Mouse (Mus musculus): ENCODE data around the gene Dapk2.
"Not testable (repeated sequence)": the region's sequence is repeated elsewhere in the genome, so short reads cannot be mapped to it uniquely, and the experiment has no call there.

Dapk2 gene

GRCm38 (mm10) chr9:66274657-66275056 lies 116.6 kb downstream of the Dapk2 start:
- DNase-seq (ENCODE audit: low spot score in 2 of 2) = no peak

GRCm38 (mm10) chr9:66275267-66275991 lies 117.4 kb downstream of the Dapk2 start:
- peak; percentile 75 to 82 for DNase-seq (ENCODE audit: low spot score in 2 of 2)

GRCm38 (mm10) chr9:66276062-66276461 lies 118.0 kb downstream of the Dapk2 start:
- no peak for DNase-seq (ENCODE audit: low spot score in 2 of 2)

- DNase-seq (ENCODE audit: low spot score in 2 of 2) = peak; percentile 16 to 26
Observed at GRCm38 (mm10) chr9:66276697-66277385, 118.8 kb downstream of the Dapk2 start.

GRCm38 (mm10) chr9:66279647-66280046 lies 121.6 kb downstream of the Dapk2 start:
- DNase-seq (ENCODE audit: low spot score in 2 of 2) = no peak

GRCm38 (mm10) chr9:66280496-66280895 lies 122.5 kb downstream of the Dapk2 start:
- no peak for DNase-seq (ENCODE audit: low spot score in 2 of 2)

GRCm38 (mm10) chr9:66281501-66281951 lies 123.5 kb downstream of the Dapk2 start:
- no peak for DNase-seq (ENCODE audit: low spot score in 2 of 2)

- no peak for DNase-seq (ENCODE audit: low spot score in 2 of 2)
Observed at GRCm38 (mm10) chr9:66282582-66282981, 124.6 kb downstream of the Dapk2 start.

GRCm38 (mm10) chr9:66283565-66284203 lies 125.7 kb downstream of the Dapk2 start:
- peak; percentile 61 to 71 for DNase-seq (ENCODE audit: low spot score in 2 of 2)

GRCm38 (mm10) chr9:66285241-66285640 lies 127.2 kb downstream of the Dapk2 start:
- not testable (repeated sequence) for DNase-seq (ENCODE audit: low spot score in 2 of 2)

GRCm38 (mm10) chr9:66285901-66286300 lies 127.9 kb downstream of the Dapk2 start:
- no peak for DNase-seq (ENCODE audit: low spot score in 2 of 2)

GRCm38 (mm10) chr9:66290727-66291126 lies 132.7 kb downstream of the Dapk2 start:
- DNase-seq (ENCODE audit: low spot score in 2 of 2) = no peak

- DNase-seq (ENCODE audit: low spot score in 2 of 2) = no peak
Observed at GRCm38 (mm10) chr9:66293319-66293718, 135.3 kb downstream of the Dapk2 start.

- no peak for DNase-seq (ENCODE audit: low spot score in 2 of 2)
Observed at GRCm38 (mm10) chr9:66294227-66294626, 136.2 kb downstream of the Dapk2 start.

GRCm38 (mm10) chr9:66294980-66295410 lies 137.0 kb downstream of the Dapk2 start:
- DNase-seq (ENCODE audit: low spot score in 2 of 2) = no peak

- DNase-seq (ENCODE audit: low spot score in 2 of 2) = no peak
Observed at GRCm38 (mm10) chr9:66295577-66296120, 137.6 kb downstream of the Dapk2 start.

- DNase-seq (ENCODE audit: low spot score in 2 of 2) = no peak
Observed at GRCm38 (mm10) chr9:66298783-66299182, 140.8 kb downstream of the Dapk2 start.

- DNase-seq (ENCODE audit: low spot score in 2 of 2) = no peak
Observed at GRCm38 (mm10) chr9:66300448-66301027, 142.5 kb downstream of the Dapk2 start.

GRCm38 (mm10) chr9:66304320-66305090 lies 146.5 kb downstream of the Dapk2 start:
- DNase-seq (ENCODE audit: low spot score in 2 of 2) = no peak

- peak; percentile 86 to 87 for DNase-seq (ENCODE audit: low spot score in 2 of 2)
Observed at GRCm38 (mm10) chr9:66305121-66306112, 147.4 kb downstream of the Dapk2 start.
